Mouse (Mus musculus) heart, embryonic 10.5 days (tissue): ENCODE results near the gene Fcgrt. TPM values are rescaled to one million over a fixed set of nuclear protein-coding genes. Genes with fewer than 3 reads are reported as not detected.

ENCODE experiments used
- DNase-seq: peaks from one replicate; pipeline ENCODE4 v3.0.0-alpha.2; 2017; ENCODE audit warnings: low spot score
- H3K27ac ChIP-seq: fragments of 300-500 bp; sonication (generic); 2 replicates; pipeline ENCODE4 v1.5.1; 2016; ENCODE audit warnings: mild to moderate bottlenecking
- H3K27me3 ChIP-seq: fragments of 300-500 bp; sonication (generic); 2 replicates; pipeline ENCODE4 v1.6.1; 2016; ENCODE audit warnings: mild to moderate bottlenecking; ENCODE audit not compliant: poor library complexity, insufficient read depth, severe bottlenecking
- H3K36me3 ChIP-seq: fragments of 300-500 bp; sonication (generic); 2 replicates; pipeline ENCODE4 v1.6.1; 2016; ENCODE audit warnings: mild to moderate bottlenecking, moderate library complexity
- H3K4me1 ChIP-seq: fragments of 300-500 bp; sonication (generic); 2 replicates; pipeline ENCODE4 v1.6.1; 2016; ENCODE audit warnings: mild to moderate bottlenecking
- H3K4me3 ChIP-seq: fragments of 300-500 bp; sonication (generic); 2 replicates; pipeline ENCODE4 v1.5.1; 2016; ENCODE audit warnings: mild to moderate bottlenecking, moderate library complexity
- H3K9me3 ChIP-seq: fragments of 300-500 bp; sonication (generic); 2 replicates; pipeline ENCODE4 v1.6.1; 2016; ENCODE audit warnings: mild to moderate bottlenecking, moderate library complexity
- WGBS: fragments of 180-500 bp; shearing (Covaris S2); methylation state at CpG from one replicate; pipeline ENCODE4 v1.1.7; 2016; 5-methylcytosine and 5-hydroxymethylcytosine counted together
- polyA plus RNA-seq: library from polyadenylated mRNA; unstranded; fragments of >200 nt; fragmentation: Nextera tagmentation; extraction: Ambion mirVana; gene quantifications from 2 replicates; pipeline ENCODE4 v1.2.1, GENCODE M21; 2016

Gene Fcgrt
- polyA plus RNA-seq, 1 experiment from 2014 or later: 10.2 TPM

- no peak for DNase-seq
- WGBS: 77% methylated on average over 8 of the region's 8 CpGs
- Histone ChIP-seq H3K27me3 (peaks cover 15% of the 10 kb centered on the region), H3K9me3 (no peaks in the 10 kb centered on the region), H3K4me1 (peaks cover 17% of the 10 kb centered on the region), H3K4me3 (no peak overlapping the region), H3K36me3 (peaks cover 36% of the 10 kb centered on the region), H3K27ac (no peak overlapping the region)
These were observed 36.5 kb upstream of the Fcgrt start for GRCm38 (mm10) chr7:45139904-45140723.

- DNase-seq: no peak
- Histone ChIP-seq H3K36me3 (peaks cover 20% of the 10 kb centered on the region), H3K9me3 (no peaks in the 10 kb centered on the region), H3K27me3 (peaks cover 24% of the 10 kb centered on the region), H3K4me3 (no peak overlapping the region), H3K4me1 (peaks cover 31% of the 10 kb centered on the region), H3K27ac (peak overlapping the region; percentile 42)
- WGBS: 87% methylated on average over 1 of the region's 1 CpGs
These were observed 34.8 kb upstream of the Fcgrt start for GRCm38 (mm10) chr7:45138403-45138802.

- Histone ChIP-seq H3K4me1 (peaks cover 31% of the 10 kb centered on the region), H3K36me3 (peaks cover 11% of the 10 kb centered on the region), H3K4me3 (0 out of 2 replicates have a peak overlapping the region, but pooled peaks have one; percentile 16), H3K9me3 (no peaks in the 10 kb centered on the region), H3K27ac (peak overlapping the region; percentile 42), H3K27me3 (peaks cover 24% of the 10 kb centered on the region)
- WGBS: 58% methylated on average over 12 of the region's 12 CpGs
- DNase-seq: peak; percentile 91
These were observed 33.7 kb upstream of the Fcgrt start for GRCm38 (mm10) chr7:45137171-45138006.

- H3K36me3 ChIP-seq: no peaks in the 10 kb centered on the region
- H3K4me3 ChIP-seq: peak within 1 kb of the TSS; percentile 78
- H3K27me3 ChIP-seq: peaks cover 30% of the 10 kb centered on the region
- DNase-seq: peak; percentile 94
- H3K4me1 ChIP-seq: peaks cover 39% of the 10 kb centered on the region
- 4% methylated on average over 29 of the region's 29 CpGs for WGBS
- H3K9me3 ChIP-seq: no peaks in the 10 kb centered on the region
- peak within 1 kb of the TSS; percentile 87 for H3K27ac ChIP-seq
These were observed 32.4 kb upstream of the Fcgrt start, which contains the start of the genes Gm45713 and Flt3l for GRCm38 (mm10) chr7:45135993-45136567. Gene Gm45713 (minus strand): TSS chr7:45136231. Gene Flt3l (minus strand): TSS chr7:45136432.

GRCm38 (mm10) chr7:45135370-45135769 lies 31.7 kb upstream of the Fcgrt start:
- H3K4me3 ChIP-seq: peak overlapping the region; percentile 78
- no peaks in the 10 kb centered on the region for H3K36me3 ChIP-seq
- peak overlapping the region; percentile 87; the same call in 1 of the 2 replicates for H3K27ac ChIP-seq
- no peak for DNase-seq
- H3K27me3 ChIP-seq: peaks cover 30% of the 10 kb centered on the region
- no peaks in the 10 kb centered on the region for H3K9me3 ChIP-seq
- WGBS: 55% methylated on average over 3 of the region's 3 CpGs
- peaks cover 39% of the 10 kb centered on the region for H3K4me1 ChIP-seq

- peaks cover 36% of the 10 kb centered on the region for H3K4me1 ChIP-seq
- DNase-seq: peak; percentile 88
- H3K9me3 ChIP-seq: no peaks in the 10 kb centered on the region
- H3K4me3 ChIP-seq: 0 out of 2 replicates have a peak overlapping the region, but pooled peaks have one; percentile 78
- peaks cover 30% of the 10 kb centered on the region for H3K27me3 ChIP-seq
- H3K27ac ChIP-seq: peak overlapping the region; percentile 87; the same call in 1 of the 2 replicates
- H3K36me3 ChIP-seq: no peaks in the 10 kb centered on the region
- 6% methylated on average over 12 of the region's 12 CpGs for WGBS
These were observed 30.9 kb upstream of the Fcgrt start for GRCm38 (mm10) chr7:45134544-45135026.

GRCm38 (mm10) chr7:45133446-45134159 lies 30.0 kb upstream of the Fcgrt start:
- Histone ChIP-seq H3K36me3 (no peaks in the 10 kb centered on the region), H3K9me3 (no peaks in the 10 kb centered on the region), H3K27ac (no peak overlapping the region), H3K4me3 (no peak overlapping the region), H3K27me3 (peaks cover 30% of the 10 kb centered on the region), H3K4me1 (peaks cover 38% of the 10 kb centered on the region)
- no peak for DNase-seq
- WGBS: 75% methylated on average over 8 of the region's 8 CpGs

GRCm38 (mm10) chr7:45131850-45132249 lies 28.2 kb upstream of the Fcgrt start:
- no peak overlapping the region for H3K4me3 ChIP-seq

GRCm38 (mm10) chr7:45129776-45130512 lies 26.3 kb upstream of the Fcgrt start:
- DNase-seq: no peak
- Histone ChIP-seq H3K27ac (peak overlapping the region; percentile 97), H3K36me3 (peaks cover 27% of the 10 kb centered on the region), H3K4me3 (peak overlapping the region; percentile 97), H3K9me3 (no peaks in the 10 kb centered on the region), H3K4me1 (peaks cover 53% of the 10 kb centered on the region), H3K27me3 (peaks cover 13% of the 10 kb centered on the region)
- 47% methylated on average over 15 of the region's 15 CpGs for WGBS

More at GRCm38 (mm10) chr7:45131850-45132249, 28.2 kb upstream of the Fcgrt start:
- DNase-seq: no peak
- 62% methylated on average over 11 of the region's 11 CpGs for WGBS
- peak overlapping the region; percentile 65 for H3K27ac ChIP-seq
- peaks cover 45% of the 10 kb centered on the region for H3K4me1 ChIP-seq
- no peaks in the 10 kb centered on the region for H3K9me3 ChIP-seq
- H3K36me3 ChIP-seq: peaks cover 8% of the 10 kb centered on the region
- peaks cover 24% of the 10 kb centered on the region for H3K27me3 ChIP-seq

- Histone ChIP-seq H3K27ac (peak overlapping the region; percentile 97), H3K4me3 (peak overlapping the region; percentile 97), H3K36me3 (peaks cover 29% of the 10 kb centered on the region), H3K4me1 (peaks cover 47% of the 10 kb centered on the region), H3K9me3 (no peaks in the 10 kb centered on the region), H3K27me3 (peaks cover 7% of the 10 kb centered on the region; the same call in 1 of the 2 replicates)
- 1% methylated on average over 17 of the region's 17 CpGs for WGBS
- peak; percentile 83 for DNase-seq
These were observed 25.7 kb upstream of the Fcgrt start for GRCm38 (mm10) chr7:45129318-45129717.

- peak within 1 kb of the TSS; percentile 100 for H3K27ac ChIP-seq
- H3K27me3 ChIP-seq: peaks cover 6% of the 10 kb centered on the region; the same call in 1 of the 2 replicates
- peak within 1 kb of the TSS; percentile 97 for H3K4me3 ChIP-seq
- no peaks in the 10 kb centered on the region for H3K9me3 ChIP-seq
- WGBS: under 1% methylated on average over 48 of the region's 48 CpGs
- peaks cover 29% of the 10 kb centered on the region for H3K36me3 ChIP-seq
- peaks cover 41% of the 10 kb centered on the region for H3K4me1 ChIP-seq
- peak; percentile 100 for DNase-seq
These were observed 25.1 kb upstream of the Fcgrt start, which contains the start of gene Rpl13a for GRCm38 (mm10) chr7:45128624-45129246. Gene Rpl13a (minus strand): TSS chr7:45128761.
